Mouse (Mus musculus) yolk sac, embryonic 10.5 days (tissue): ENCODE results near the gene Pip4k2a.

ENCODE experiments used
- DNase-seq: peaks from one replicate; pipeline ENCODE4 v3.0.0-alpha.2; 2017; ENCODE audit warnings: low spot score

The Pip4k2a gene

GRCm38 (mm10) chr2:18833024-18833590, 164.8 kb downstream of the Pip4k2a start:
- no peak for DNase-seq

DNA sequence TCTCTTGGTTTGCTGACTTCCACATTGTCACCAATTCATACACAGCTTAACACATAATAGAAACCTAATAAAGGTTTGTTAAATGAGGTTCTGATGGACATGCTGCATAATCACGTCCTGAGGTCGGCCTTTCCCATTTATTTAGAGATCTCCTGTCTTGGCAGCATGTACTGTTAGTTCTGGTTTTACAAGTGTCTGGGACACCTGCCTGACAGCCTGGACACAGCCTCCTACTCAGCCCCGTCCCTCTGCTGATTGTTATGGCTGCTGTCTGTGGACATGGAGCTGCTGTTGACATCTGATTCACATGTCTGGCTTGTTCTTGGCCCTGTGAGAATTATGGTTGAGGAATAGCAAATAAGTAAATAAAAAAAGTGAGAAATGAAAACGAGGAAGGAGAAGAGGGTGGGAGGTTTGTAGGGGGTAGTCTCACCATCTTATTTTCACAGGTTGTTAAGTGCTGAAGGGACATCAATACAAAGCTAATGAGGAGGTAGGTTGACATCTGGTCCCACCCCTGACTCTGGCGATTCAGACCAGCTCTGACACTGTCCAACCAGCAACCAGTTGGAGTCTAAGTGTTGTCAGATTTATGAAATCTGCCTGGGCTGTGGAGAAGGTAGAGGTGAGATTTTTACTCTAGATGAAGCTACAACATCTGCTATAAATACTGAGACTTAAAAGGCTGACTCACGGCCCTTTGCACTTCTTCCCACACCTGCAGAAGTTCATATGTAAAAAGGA, 166.7 kb downstream of the Pip4k2a start:
- DNase-seq = no peak

DNA sequence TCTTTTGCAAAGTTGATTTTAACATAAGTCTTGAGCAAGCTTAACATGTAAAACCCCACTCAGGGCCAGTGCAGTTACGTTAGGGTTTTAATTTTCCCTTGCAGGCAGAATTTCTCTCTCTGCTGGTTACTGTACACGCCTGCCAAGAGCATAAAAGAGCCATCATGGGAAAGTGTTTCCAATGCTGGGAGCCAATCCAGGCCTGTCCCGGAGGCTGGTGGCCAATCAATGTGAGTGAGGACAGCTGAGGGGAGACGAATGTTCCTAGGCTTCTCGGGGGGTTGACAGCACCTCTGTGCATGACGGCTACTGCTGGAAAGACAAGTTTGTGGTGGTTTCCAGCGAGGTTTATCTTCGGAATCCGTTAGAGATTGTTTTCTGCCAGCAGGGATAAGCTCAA, 175.2 kb downstream of the Pip4k2a start:
- no peak for DNase-seq

DNA sequence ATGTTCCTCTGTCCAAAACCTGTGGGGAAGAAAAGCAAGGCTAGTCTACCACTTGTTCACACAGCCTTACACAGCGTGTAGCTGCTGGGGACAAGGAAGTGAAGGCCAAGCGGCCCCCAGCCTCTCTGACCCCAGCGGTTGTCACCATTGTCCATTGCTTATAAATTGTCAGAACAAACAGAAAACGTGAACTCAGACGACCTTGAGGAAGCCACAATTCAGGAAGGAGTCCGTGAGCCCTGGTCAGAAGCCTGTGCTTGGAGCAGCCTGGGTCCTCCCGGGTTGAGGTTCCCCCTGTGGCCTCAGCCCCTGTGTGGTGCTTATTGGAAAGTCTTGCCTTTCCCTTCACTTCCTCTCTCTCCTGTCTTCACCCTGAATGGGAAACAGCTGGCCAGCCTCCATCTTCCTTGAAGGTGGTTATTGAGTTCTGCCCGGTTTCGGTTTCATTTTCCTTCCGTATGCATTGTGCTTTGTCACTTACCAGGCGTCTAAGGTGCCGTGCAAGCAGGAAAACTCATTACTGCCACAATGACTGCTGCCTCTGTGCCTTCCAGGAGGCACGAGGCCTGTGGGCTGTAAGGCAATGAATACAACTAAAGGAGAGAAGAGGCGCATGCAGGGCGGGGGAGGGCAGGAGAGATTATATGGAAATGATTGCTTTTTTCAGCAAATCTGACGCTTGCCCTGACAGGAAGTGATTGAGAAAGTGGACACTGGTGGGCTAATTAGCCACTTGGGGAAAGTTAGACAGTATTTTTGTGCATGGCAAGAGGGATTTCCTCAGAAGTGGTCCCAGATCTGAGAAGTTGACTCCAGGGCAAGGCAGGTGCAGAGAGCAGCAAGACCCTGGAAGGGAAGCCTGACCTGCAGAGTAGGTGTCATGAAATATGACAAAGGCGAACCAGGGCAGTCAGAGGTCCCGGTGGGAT, 176.2 kb downstream of the Pip4k2a start:
- peak; percentile 19 for DNase-seq

GRCm38 (mm10) chr2:18819520-18819919, 178.4 kb downstream of the Pip4k2a start:
- no peak for DNase-seq

DNA sequence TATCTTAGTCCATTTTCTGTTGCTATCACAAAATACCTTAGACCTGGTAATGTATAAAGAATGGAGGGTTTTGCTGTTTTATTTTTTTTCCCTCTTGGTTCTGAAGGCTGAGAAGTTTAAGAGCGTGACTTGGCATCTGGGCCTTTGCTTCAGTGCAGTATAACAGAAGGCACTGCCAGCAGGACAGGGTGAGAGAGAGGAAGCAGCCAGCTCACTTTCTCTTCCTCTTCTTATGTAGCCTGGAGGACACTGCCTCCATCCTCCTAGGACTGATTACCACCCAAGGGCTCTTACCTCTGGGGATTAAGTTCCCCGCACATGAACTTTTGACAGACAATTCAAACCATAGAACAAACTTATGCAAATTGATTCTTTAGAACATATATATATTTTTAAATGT, 181.9 kb downstream of the Pip4k2a start:
- no peak for DNase-seq

DNA sequence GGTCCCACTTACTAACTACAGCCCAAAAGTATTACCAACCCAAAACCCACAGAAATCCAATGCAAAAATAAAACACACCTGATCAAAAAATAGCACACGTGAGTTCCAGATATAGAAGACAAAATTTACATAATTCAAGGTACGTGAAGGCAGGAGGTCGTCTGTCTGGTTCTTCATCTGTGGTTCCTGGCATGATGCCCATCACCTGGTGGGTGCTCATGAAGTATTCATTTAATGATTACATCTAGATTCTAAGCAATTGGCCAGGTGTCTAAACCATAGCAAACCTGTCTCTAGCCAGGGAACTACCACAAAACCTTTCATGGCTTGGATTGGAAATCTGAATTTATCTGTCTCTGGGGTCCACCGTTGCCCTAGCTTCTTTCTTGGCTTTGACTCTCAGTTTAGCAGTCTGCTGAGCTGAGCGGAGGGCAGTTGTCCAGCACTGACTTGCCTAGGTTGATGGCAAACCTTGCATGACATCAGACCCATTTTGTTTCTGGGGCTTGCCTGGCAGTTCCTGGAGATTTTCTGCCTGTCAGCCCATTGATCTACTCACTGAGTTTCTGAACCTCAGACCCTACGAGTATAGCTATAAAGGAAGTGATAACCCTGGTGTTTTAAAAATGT, 182.5 kb downstream of the Pip4k2a start:
- no peak for DNase-seq

GRCm38 (mm10) chr2:18814447-18814804, 183.5 kb downstream of the Pip4k2a start:
- no peak for DNase-seq

- DNase-seq = peak; percentile 28
These were observed 184.1 kb downstream of the Pip4k2a start for GRCm38 (mm10) chr2:18813683-18814446.

GRCm38 (mm10) chr2:18807961-18808360, 190.0 kb downstream of the Pip4k2a start:
- no peak for DNase-seq

GRCm38 (mm10) chr2:18801281-18801862, 196.6 kb downstream of the Pip4k2a start:
- DNase-seq = no peak

DNA sequence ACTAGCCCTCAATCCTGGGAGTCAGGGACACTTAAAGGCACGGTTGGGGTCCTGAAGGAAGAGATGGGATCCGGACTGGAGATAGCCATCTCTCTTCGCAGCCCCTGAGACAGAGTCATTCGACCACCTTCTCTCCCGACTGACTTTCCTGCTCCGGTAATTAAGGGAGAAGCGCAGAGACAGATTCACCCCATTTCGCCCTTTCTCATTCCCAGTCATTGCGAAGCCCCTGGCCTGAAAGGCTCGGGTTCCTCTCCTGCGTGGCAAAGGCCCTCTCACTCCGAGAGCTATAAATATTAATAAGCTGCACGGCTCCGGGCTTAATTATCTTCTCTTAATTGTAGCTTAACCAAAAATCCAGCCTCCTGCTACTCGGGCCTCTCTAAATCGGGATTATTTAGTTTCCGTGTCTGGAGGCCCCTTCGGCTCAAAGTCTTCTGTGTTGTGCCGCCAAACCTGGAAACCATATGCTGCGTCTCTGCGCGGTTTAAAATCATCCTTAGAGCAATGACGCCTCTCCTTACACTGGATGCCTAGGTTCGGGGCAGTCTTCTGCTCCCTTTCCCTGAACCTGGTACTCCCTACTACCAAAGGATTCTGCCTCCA, 197.2 kb downstream of the Pip4k2a start:
- DNase-seq = no peak

DNA sequence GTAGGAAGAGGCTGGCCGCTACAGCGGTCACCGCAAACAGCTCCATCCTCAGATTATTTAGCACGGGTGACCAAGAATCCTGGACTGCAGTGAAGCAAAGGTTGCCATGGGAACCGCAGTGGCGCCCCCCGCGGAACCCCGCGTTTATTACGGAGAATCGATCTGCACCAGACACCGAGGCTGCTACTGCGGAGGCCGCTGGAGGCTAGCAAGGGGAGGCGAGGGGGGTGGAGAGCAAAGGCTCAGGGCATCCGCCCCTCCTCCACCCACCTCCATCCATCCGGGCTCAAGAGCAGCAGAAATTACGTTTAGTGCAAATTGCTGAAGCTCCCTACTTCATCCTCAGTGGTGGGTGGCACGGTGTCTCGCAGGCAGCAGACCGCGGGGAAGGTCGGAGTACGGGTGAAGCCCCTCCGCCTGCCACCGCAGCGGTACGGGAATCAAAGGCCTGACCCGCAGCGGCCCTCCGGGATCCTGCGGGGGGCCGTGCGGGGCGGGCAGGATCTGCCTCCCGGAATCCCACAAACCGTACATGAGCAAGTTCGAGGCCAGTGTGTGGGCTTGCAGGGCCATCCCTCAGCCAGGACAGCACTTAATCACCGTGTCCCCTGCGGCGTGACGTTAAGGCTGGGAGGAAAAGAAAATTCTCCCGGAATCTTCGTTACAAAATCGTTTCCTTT, 197.8 kb downstream of the Pip4k2a start:
- DNase-seq = peak; percentile 45

DNA sequence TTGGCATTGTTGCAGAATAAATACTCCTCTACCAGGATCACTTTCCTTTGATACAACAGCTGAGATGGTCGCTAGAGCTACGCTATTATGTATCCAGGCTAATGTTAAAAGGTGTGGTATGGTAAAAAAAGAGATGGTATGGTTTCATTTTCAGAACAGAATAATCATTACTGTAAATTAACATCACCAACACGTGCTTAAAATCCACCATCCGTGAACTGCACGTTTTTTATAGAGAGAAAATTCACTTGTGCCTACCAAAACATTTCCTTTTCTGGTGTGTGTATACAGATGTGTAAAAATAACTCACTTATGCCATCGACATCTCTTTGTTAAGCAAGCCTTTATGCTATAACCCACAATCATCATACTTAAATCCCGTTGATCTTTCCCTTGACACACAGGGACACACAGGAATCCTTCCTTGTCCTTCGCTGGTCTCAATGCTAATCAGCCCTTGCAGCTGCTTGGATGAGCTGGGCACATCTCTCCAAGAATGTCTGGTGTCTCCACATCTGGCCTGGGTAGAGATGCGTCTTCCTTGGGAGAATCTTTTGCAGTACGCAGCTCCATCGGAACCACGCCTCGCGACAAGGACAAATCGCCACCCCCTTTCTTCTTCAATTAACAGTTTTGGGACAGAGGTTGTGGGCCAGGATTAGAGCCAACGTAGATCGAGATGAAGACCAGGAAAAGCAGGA, 198.5 kb downstream of the Pip4k2a start:
- no peak for DNase-seq

DNA sequence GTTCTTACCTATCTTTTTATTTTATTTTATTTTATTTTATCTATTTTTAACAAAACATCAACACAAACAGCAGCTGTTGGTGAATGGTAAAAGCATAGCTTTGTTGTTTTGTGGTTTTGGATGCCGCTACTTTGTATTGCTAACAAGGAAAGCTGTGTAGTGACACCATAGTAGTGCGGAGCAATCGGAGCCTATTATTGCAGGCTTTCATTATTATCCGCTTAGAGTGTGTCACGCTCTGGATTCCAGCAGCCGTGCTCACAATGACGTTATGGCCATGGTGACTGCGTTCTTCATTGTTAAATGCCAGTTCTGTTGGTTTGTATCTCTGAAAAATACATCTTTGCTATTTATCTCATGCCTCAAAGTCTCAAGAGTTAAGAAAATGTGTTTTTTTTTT, 200.2 kb downstream of the Pip4k2a start:
- DNase-seq = no peak

- no peak for DNase-seq
These were observed 203.7 kb downstream of the Pip4k2a start for GRCm38 (mm10) chr2:18794261-18794660.
